Mouse (Mus musculus) urinary bladder, postnatal 10 days (tissue): ENCODE data around the gene Clic1.
"Not testable (repeated sequence)": the region's sequence is repeated elsewhere in the genome, so short reads cannot be mapped to it uniquely, and the experiment has no call there.

Experiments used
- DNase-seq: peaks from one replicate; pipeline ENCODE4 v3.0.0; 2022; ENCODE audit warnings: low spot score

The Clic1 gene

GRCm38 (mm10) chr17:35049561-35050016, at the start of gene Clic1:
Gene Clic1 (plus strand): TSS chr17:35049966.
- no peak for DNase-seq

GRCm38 (mm10) chr17:35000717-35001451, 48.9 kb upstream of the Clic1 start, which contains the start of gene Vars:
Gene Vars (plus strand): TSS chr17:35000987.
- no peak for DNase-seq

GRCm38 (mm10) chr17:35001452-35002152, 48.2 kb upstream of the Clic1 start:
- DNase-seq: no peak

- DNase-seq: no peak
These were observed 47.5 kb upstream of the Clic1 start for GRCm38 (mm10) chr17:35002153-35002865.

- DNase-seq: no peak
These were observed 46.5 kb upstream of the Clic1 start for GRCm38 (mm10) chr17:35003022-35003838.

GRCm38 (mm10) chr17:35004075-35004717, 45.6 kb upstream of the Clic1 start:
- no peak for DNase-seq

- DNase-seq: no peak
These were observed 44.6 kb upstream of the Clic1 start for GRCm38 (mm10) chr17:35005158-35005557.

GRCm38 (mm10) chr17:35005902-35006301, 43.9 kb upstream of the Clic1 start:
- DNase-seq: not testable (repeated sequence)

- no peak for DNase-seq
These were observed 42.3 kb upstream of the Clic1 start for GRCm38 (mm10) chr17:35007387-35007991.

GRCm38 (mm10) chr17:35009586-35009985, 40.2 kb upstream of the Clic1 start:
- no peak for DNase-seq

- no peak for DNase-seq
These were observed 38.3 kb upstream of the Clic1 start for GRCm38 (mm10) chr17:35011440-35011839.

- no peak for DNase-seq
These were observed 37.3 kb upstream of the Clic1 start for GRCm38 (mm10) chr17:35012430-35012829.

GRCm38 (mm10) chr17:35013221-35013620, 36.5 kb upstream of the Clic1 start:
- no peak for DNase-seq

GRCm38 (mm10) chr17:35015296-35015695, 34.5 kb upstream of the Clic1 start:
- no peak for DNase-seq

- DNase-seq: no peak
These were observed 33.4 kb upstream of the Clic1 start, which contains the start of gene Vwa7 for GRCm38 (mm10) chr17:35016376-35016775. Gene Vwa7 (plus strand): TSS chr17:35016579.

- no peak for DNase-seq
These were observed 32.7 kb upstream of the Clic1 start for GRCm38 (mm10) chr17:35016791-35017705.

GRCm38 (mm10) chr17:35017706-35018030, 32.1 kb upstream of the Clic1 start:
- DNase-seq: no peak

- DNase-seq: no peak
These were observed 31.6 kb upstream of the Clic1 start for GRCm38 (mm10) chr17:35018171-35018570.

- no peak for DNase-seq
These were observed 29.9 kb upstream of the Clic1 start for GRCm38 (mm10) chr17:35019894-35020293.

GRCm38 (mm10) chr17:35020551-35020950, 29.2 kb upstream of the Clic1 start:
- no peak for DNase-seq
